Mouse (Mus musculus) liver, embryonic 15.5 days (tissue): ENCODE measurements around the gene Ccl22. TPM values are rescaled to one million over a fixed set of nuclear protein-coding genes. Genes with fewer than 3 reads are reported as not detected.

Experiments used
- ATAC-seq: fragments of 200-750 bp; cut with Nextera tagmentation; 2 replicates; pipeline ENCODE4 v1.8.0; 2017; ENCODE audit warnings: moderate number of reproducible peaks, mild to moderate bottlenecking, moderate library complexity; ENCODE audit not compliant: insufficient read depth
- H3K27ac ChIP-seq: fragments of 300-500 bp; sonication (generic); replicated peaks from 2 replicates; pipeline ENCODE4 v1.5.1; 2015; ENCODE audit warnings: mild to moderate bottlenecking, inconsistent platforms
- H3K27me3 ChIP-seq: fragments of 300-500 bp; sonication (generic); 2 replicates; pipeline ENCODE4 v1.6.1; 2015; ENCODE audit warnings: mild to moderate bottlenecking, inconsistent platforms
- H3K36me3 ChIP-seq: fragments of 300-500 bp; sonication (generic); replicated peaks from 2 replicates; pipeline ENCODE4 v1.6.1; 2015; ENCODE audit warnings: moderate library complexity, mild to moderate bottlenecking, inconsistent platforms
- H3K4me1 ChIP-seq: fragments of 300-500 bp; sonication (generic); replicated peaks from 2 replicates; pipeline ENCODE4 v1.6.1; 2015; ENCODE audit warnings: inconsistent platforms
- H3K4me2 ChIP-seq: fragments of 300-500 bp; sonication (generic); 2 replicates; pipeline ENCODE4 v1.6.1; 2015; ENCODE audit warnings: moderate library complexity, mild to moderate bottlenecking, inconsistent platforms
- H3K4me3 ChIP-seq: fragments of 300-500 bp; sonication (generic); replicated peaks from 2 replicates; pipeline ENCODE4 v1.5.1; 2015; ENCODE audit warnings: mild to moderate bottlenecking, inconsistent platforms
- H3K9ac ChIP-seq: fragments of 300-500 bp; sonication (generic); 2 replicates; pipeline ENCODE4 v1.6.1; 2015; ENCODE audit warnings: moderate library complexity, mild to moderate bottlenecking, inconsistent platforms
- H3K9me3 ChIP-seq: fragments of 300-500 bp; sonication (generic); replicated peaks from 2 replicates; pipeline ENCODE4 v1.6.1; 2016; ENCODE audit warnings: inconsistent platforms
- WGBS: fragments of 180-500 bp; shearing (Covaris S2); methylation state at CpG from one replicate; pipeline ENCODE4 v1.1.7; 2015; ENCODE audit warnings: mixed read lengths; ENCODE audit not compliant: insufficient replicate concordance; 5-methylcytosine and 5-hydroxymethylcytosine counted together
- polyA plus RNA-seq: library from polyadenylated mRNA; unstranded; fragments of >200 nt; fragmentation: Nextera tagmentation; extraction: Ambion mirVana; gene quantifications from 2 replicates; pipeline ENCODE4 v1.2.1, GENCODE M21; 2015

Gene Ccl22
- polyA plus RNA-seq, 1 experiment from 2014 or later = 0.37 TPM

- Histone ChIP-seq H3K36me3 (no peaks in the 10 kb centered on the region), H3K4me2 (peak overlapping the region; percentile 66), H3K4me3 (peak overlapping the region; percentile 15), H3K4me1 (peaks cover 57% of the 10 kb centered on the region), H3K9ac (peak overlapping the region; percentile 67), H3K27ac (peak overlapping the region; percentile 100), H3K27me3 (peaks cover 13% of the 10 kb centered on the region), H3K9me3 (no peaks in the 10 kb centered on the region)
- no peak for ATAC-seq
- 51% methylated on average over 5 of the region's 5 CpGs for WGBS
Observed at GRCm38 (mm10) chr8:94735426-94736094, 9.8 kb upstream of the Ccl22 start.

GRCm38 (mm10) chr8:94739829-94740228 is 5.6 kb upstream of the Ccl22 start:
- H3K27me3 ChIP-seq = peaks cover 29% of the 10 kb centered on the region
- H3K4me2 ChIP-seq = no peak overlapping the region
- no peak for ATAC-seq
- peaks cover 31% of the 10 kb centered on the region for H3K4me1 ChIP-seq
- 77% methylated on average over 6 of the region's 6 CpGs for WGBS
- no peak overlapping the region for H3K27ac ChIP-seq
- no peak overlapping the region for H3K4me3 ChIP-seq
- H3K9me3 ChIP-seq = no peaks in the 10 kb centered on the region
- no peaks in the 10 kb centered on the region for H3K36me3 ChIP-seq
- no peak overlapping the region for H3K9ac ChIP-seq

GRCm38 (mm10) chr8:94740591-94740990 is 4.8 kb upstream of the Ccl22 start:
- H3K4me2 ChIP-seq = no peak overlapping the region
- H3K4me3 ChIP-seq = no peak overlapping the region
- no peak overlapping the region for H3K9ac ChIP-seq
- peaks cover 23% of the 10 kb centered on the region for H3K4me1 ChIP-seq
- H3K27me3 ChIP-seq = peaks cover 34% of the 10 kb centered on the region
- no peaks in the 10 kb centered on the region for H3K36me3 ChIP-seq
- ATAC-seq = no peak
- H3K9me3 ChIP-seq = no peaks in the 10 kb centered on the region
- 73% methylated on average over 3 of the region's 3 CpGs for WGBS
- H3K27ac ChIP-seq = no peak overlapping the region

GRCm38 (mm10) chr8:94741726-94742125 is 3.7 kb upstream of the Ccl22 start:
- Histone ChIP-seq H3K27ac (no peak overlapping the region), H3K36me3 (no peaks in the 10 kb centered on the region), H3K27me3 (peaks cover 45% of the 10 kb centered on the region), H3K4me3 (no peak overlapping the region), H3K4me2 (no peak overlapping the region), H3K9ac (no peak overlapping the region), H3K9me3 (no peaks in the 10 kb centered on the region), H3K4me1 (peaks cover 12% of the 10 kb centered on the region)
- ATAC-seq = no peak
- WGBS = 72% methylated on average over 4 of the region's 4 CpGs

- Histone ChIP-seq H3K9me3 (no peaks in the 10 kb centered on the region), H3K36me3 (no peaks in the 10 kb centered on the region), H3K9ac (no peak overlapping the region), H3K4me2 (no peak overlapping the region), H3K4me1 (peaks cover 17% of the 10 kb centered on the region), H3K27ac (no peak overlapping the region), H3K4me3 (no peak overlapping the region), H3K27me3 (peaks cover 46% of the 10 kb centered on the region)
- ATAC-seq = no peak
- WGBS = 75% methylated on average over 5 of the region's 5 CpGs
Observed at GRCm38 (mm10) chr8:94744484-94744883, 906 bp upstream of the Ccl22 start.

GRCm38 (mm10) chr8:94744972-94745371 is 418 bp upstream of the Ccl22 start:
- Histone ChIP-seq H3K27ac (no peak overlapping the region), H3K4me1 (peaks cover 17% of the 10 kb centered on the region), H3K27me3 (peaks cover 47% of the 10 kb centered on the region), H3K9ac (no peak overlapping the region), H3K36me3 (no peaks in the 10 kb centered on the region), H3K4me2 (no peak overlapping the region), H3K4me3 (no peak overlapping the region), H3K9me3 (no peaks in the 10 kb centered on the region)
- 66% methylated on average over 9 of the region's 9 CpGs for WGBS
- ATAC-seq = 0 out of 2 replicates have a peak, but pooled peaks have one; percentile 31

- no peak for ATAC-seq
- H3K27me3 ChIP-seq = peaks cover 50% of the 10 kb centered on the region
- H3K36me3 ChIP-seq = no peaks in the 10 kb centered on the region
- H3K9me3 ChIP-seq = no peaks in the 10 kb centered on the region
- H3K27ac ChIP-seq = no peak overlapping the region
- H3K4me2 ChIP-seq = no peak overlapping the region
- no peak overlapping the region for H3K9ac ChIP-seq
- H3K4me1 ChIP-seq = peaks cover 12% of the 10 kb centered on the region
- no peak overlapping the region for H3K4me3 ChIP-seq
- 71% methylated on average over 8 of the region's 8 CpGs for WGBS
Observed at GRCm38 (mm10) chr8:94746832-94747231, 1.4 kb downstream of the Ccl22 start.

GRCm38 (mm10) chr8:94748363-94748762 is 3.0 kb downstream of the Ccl22 start:
- 57% methylated on average over 4 of the region's 4 CpGs for WGBS
- no peak overlapping the region for H3K9ac ChIP-seq
- peak; percentile 51; the same call in 1 of the 2 replicates for ATAC-seq

GRCm38 (mm10) chr8:94749942-94750341 is 4.6 kb downstream of the Ccl22 start:
- no peak overlapping the region for H3K9ac ChIP-seq
- no peaks in the 10 kb centered on the region for H3K36me3 ChIP-seq
- H3K4me2 ChIP-seq = no peak overlapping the region
- no peak for ATAC-seq
- H3K9me3 ChIP-seq = no peaks in the 10 kb centered on the region
- H3K4me3 ChIP-seq = no peak overlapping the region
- peaks cover 12% of the 10 kb centered on the region for H3K4me1 ChIP-seq
- WGBS = 67% methylated on average over 3 of the region's 3 CpGs
- no peak overlapping the region for H3K27ac ChIP-seq
- peaks cover 70% of the 10 kb centered on the region for H3K27me3 ChIP-seq

More at GRCm38 (mm10) chr8:94748363-94748762, 3.0 kb downstream of the Ccl22 start:
- H3K4me3 ChIP-seq = no peak overlapping the region
- H3K4me2 ChIP-seq = no peak overlapping the region
- H3K27me3 ChIP-seq = peaks cover 55% of the 10 kb centered on the region
- peaks cover 12% of the 10 kb centered on the region for H3K4me1 ChIP-seq
- no peak overlapping the region for H3K27ac ChIP-seq
- H3K36me3 ChIP-seq = no peaks in the 10 kb centered on the region
- H3K9me3 ChIP-seq = no peaks in the 10 kb centered on the region

- H3K9ac ChIP-seq = no peak overlapping the region
- no peak overlapping the region for H3K4me2 ChIP-seq
- no peak overlapping the region for H3K27ac ChIP-seq
- no peak for ATAC-seq
- no peaks in the 10 kb centered on the region for H3K9me3 ChIP-seq
- H3K4me1 ChIP-seq = peaks cover 12% of the 10 kb centered on the region
- WGBS = 61% methylated on average over 10 of the region's 10 CpGs
- peaks cover 71% of the 10 kb centered on the region for H3K27me3 ChIP-seq
- no peak overlapping the region for H3K4me3 ChIP-seq
- no peaks in the 10 kb centered on the region for H3K36me3 ChIP-seq
Observed at GRCm38 (mm10) chr8:94751023-94751849, 5.8 kb downstream of the Ccl22 start.

GRCm38 (mm10) chr8:94754006-94754405 is 8.6 kb downstream of the Ccl22 start:
- 74% methylated on average over 2 of the region's 2 CpGs for WGBS
- Histone ChIP-seq H3K9me3 (no peaks in the 10 kb centered on the region), H3K4me2 (no peak overlapping the region), H3K9ac (no peak overlapping the region), H3K4me3 (no peak overlapping the region), H3K27me3 (peaks cover 66% of the 10 kb centered on the region), H3K36me3 (no peaks in the 10 kb centered on the region), H3K27ac (no peak overlapping the region), H3K4me1 (no peaks in the 10 kb centered on the region)
- ATAC-seq = no peak
